Mouse (Mus musculus) limb, embryonic 14.5 days (tissue): Measurements from ENCODE around the gene Pih1d1. TPM values are rescaled to one million over a fixed set of nuclear protein-coding genes. Genes with fewer than 3 reads are reported as not detected.

Experiments used
- ATAC-seq: fragments of 200-750 bp; cut with Nextera tagmentation; 2 replicates; pipeline ENCODE4 v1.8.0; 2017; ENCODE audit warnings: low read depth, moderate number of reproducible peaks, moderate TSS enrichment; ENCODE audit not compliant: low FRiP score
- DNase-seq: peaks from one replicate; pipeline ENCODE4 v3.0.0-alpha.2; 2015; ENCODE audit warnings: low spot score
- H3K27ac ChIP-seq: fragments of 300-500 bp; sonication (generic); replicated peaks from 2 replicates; pipeline ENCODE4 v1.5.1; 2014; ENCODE audit warnings: low read depth, mild to moderate bottlenecking, low read length, moderate library complexity, mixed read lengths
- H3K27me3 ChIP-seq: fragments of 300-500 bp; sonication (generic); 2 replicates; pipeline ENCODE4 v1.6.1; 2014; ENCODE audit warnings: low read length, mixed read lengths; ENCODE audit not compliant: control insufficient read depth, insufficient read depth
- H3K36me3 ChIP-seq: fragments of 300-500 bp; sonication (generic); 2 replicates; pipeline ENCODE4 v1.6.1; 2014; ENCODE audit warnings: mild to moderate bottlenecking, low read length, moderate library complexity, mixed read lengths; ENCODE audit not compliant: control insufficient read depth, insufficient read depth
- H3K4me1 ChIP-seq: fragments of 300-500 bp; sonication (generic); 2 replicates; pipeline ENCODE4 v1.6.1; 2014; ENCODE audit warnings: antibody characterized with exemption, low read length, mixed read lengths; ENCODE audit not compliant: control insufficient read depth, insufficient read depth
- H3K4me2 ChIP-seq: fragments of 300-500 bp; sonication (generic); replicated peaks from 2 replicates; pipeline ENCODE4 v1.6.1; 2014; ENCODE audit warnings: low read depth, mild to moderate bottlenecking, low read length, moderate library complexity; ENCODE audit not compliant: severe bottlenecking
- H3K4me3 ChIP-seq: fragments of 300-500 bp; sonication (generic); replicated peaks from 2 replicates; pipeline ENCODE4 v1.5.1; 2014; ENCODE audit warnings: low read length
- H3K9ac ChIP-seq: fragments of 300-500 bp; sonication (generic); 2 replicates; pipeline ENCODE4 v1.6.1; 2014; ENCODE audit warnings: mild to moderate bottlenecking, low read depth, low read length, moderate library complexity; ENCODE audit not compliant: severe bottlenecking
- H3K9me3 ChIP-seq: fragments of 300-500 bp; sonication (generic); 2 replicates; pipeline ENCODE4 v1.6.1; 2016; ENCODE audit warnings: low read length; ENCODE audit not compliant: control insufficient read depth
- POLR2A ChIP-seq: fragments of 200-500 bp; IDR thresholded peaks from 2 replicates; pipeline ENCODE4 v1.8.0; 2012; ENCODE audit warnings: inconsistent platforms, mild to moderate bottlenecking, moderate library complexity, borderline replicate concordance; ENCODE audit not compliant: insufficient read depth, insufficient read length; ENCODE audit errors: extremely low read depth
- WGBS: fragments of 180-500 bp; shearing (Covaris S2); extraction: QIAGEN DNeasy Blood & Tissue Kit; methylation state at CpG from one replicate; pipeline ENCODE4 v1.1.7; 2014; 5-methylcytosine and 5-hydroxymethylcytosine counted together
- polyA plus RNA-seq, 2 experiments: library from polyadenylated mRNA; depleted of rRNA in 1 of 2; stranded (reverse) in 1 of 2; unstranded in 1 of 2; fragments of >200 nt; fragmentation: Nextera tagmentation in 1 of 2; extraction: Ambion mirVana in 1 of 2; gene quantifications; 2 replicates each; pipeline versions ENCODE4 v1.2.1 to v1.2.3; 2012 to 2014

The Pih1d1 gene
- polyA plus RNA-seq, 2 experiments = 86.4 to 115 TPM

DNA sequence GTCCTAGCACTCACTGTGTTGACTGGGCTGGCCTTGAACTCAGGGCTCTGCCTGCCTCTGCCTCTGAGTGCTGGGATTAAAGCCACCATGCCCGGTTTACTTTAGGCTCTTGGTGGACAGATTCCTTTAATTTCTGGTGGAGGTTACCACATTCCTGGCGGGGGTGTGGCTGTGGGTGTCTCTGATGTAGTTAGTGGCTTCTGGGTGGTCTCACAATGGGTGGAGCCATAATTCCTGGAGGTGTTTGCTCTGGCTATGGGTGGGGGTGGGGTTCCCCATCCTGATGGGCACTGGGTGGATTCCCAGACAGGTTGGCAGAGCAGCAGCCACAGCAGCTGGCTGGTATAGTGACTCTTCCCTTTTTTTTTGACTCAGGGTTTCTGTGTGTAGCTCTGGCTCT lies 42.2 kb upstream of the Pih1d1 start:
- Histone ChIP-seq H3K9ac (no peak overlapping the region), H3K4me1 (no peaks in the 10 kb centered on the region), H3K36me3 (no peaks in the 10 kb centered on the region), H3K27me3 (no peaks in the 10 kb centered on the region), H3K4me3 (no peak overlapping the region), H3K27ac (no peak overlapping the region), H3K9me3 (no peaks in the 10 kb centered on the region), H3K4me2 (no peak overlapping the region)
- 39% methylated on average over 2 of the region's 2 CpGs for WGBS
- ATAC-seq (no peak), DNase-seq (no peak)
- TF ChIP-seq POLR2A = no peak

DNA sequence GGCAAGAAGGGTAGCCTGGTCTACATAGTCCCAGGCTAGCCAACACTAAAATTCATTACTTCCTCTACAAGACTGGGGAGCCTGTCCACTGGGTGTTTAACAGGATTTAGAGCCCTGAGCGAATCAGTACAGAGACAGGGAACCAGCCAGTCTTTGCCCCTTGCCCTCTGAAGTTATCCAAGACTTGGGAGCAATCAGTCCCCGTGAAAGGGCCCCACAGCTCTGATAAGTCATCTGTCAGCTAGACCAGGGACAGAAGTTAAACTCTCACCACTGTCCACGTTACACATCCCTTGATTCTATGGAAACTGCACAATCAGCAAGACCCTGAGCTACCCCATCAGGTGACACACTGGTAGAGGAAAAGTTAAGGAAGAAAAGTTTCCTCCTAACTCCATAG lies 41.6 kb upstream of the Pih1d1 start:
- H3K4me3 ChIP-seq = no peak overlapping the region
- no peak overlapping the region for H3K27ac ChIP-seq
- no peaks in the 10 kb centered on the region for H3K4me1 ChIP-seq
- DNase-seq (no peak), ATAC-seq (no peak)
- no peaks in the 10 kb centered on the region for H3K27me3 ChIP-seq
- no peak overlapping the region for H3K4me2 ChIP-seq
- TF ChIP-seq POLR2A = no peak
- H3K36me3 ChIP-seq = no peaks in the 10 kb centered on the region
- no peak overlapping the region for H3K9ac ChIP-seq
- no peaks in the 10 kb centered on the region for H3K9me3 ChIP-seq
- WGBS = 50% methylated on average over 3 of the region's 3 CpGs

DNA sequence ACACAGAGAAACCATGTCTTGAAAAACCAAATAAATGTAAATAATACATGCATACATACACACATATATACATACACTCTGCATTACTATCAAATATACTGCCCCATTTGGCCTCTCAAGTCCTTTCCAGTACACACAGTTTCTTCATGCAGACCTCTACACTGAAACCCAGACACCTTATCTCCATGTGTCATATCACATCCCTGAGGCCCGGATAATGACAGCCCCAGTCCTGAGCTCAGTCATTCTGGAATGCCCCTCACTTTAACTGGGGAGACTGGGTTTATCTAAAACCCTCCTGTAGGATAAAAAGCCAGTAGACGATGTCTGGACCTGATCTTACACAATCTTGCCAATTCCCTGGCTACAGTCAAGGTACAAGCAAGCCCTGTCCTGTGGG lies 40.6 kb upstream of the Pih1d1 start:
- TF ChIP-seq POLR2A = no peak
- Histone ChIP-seq H3K27me3 (no peaks in the 10 kb centered on the region), H3K9ac (no peak overlapping the region), H3K4me1 (no peaks in the 10 kb centered on the region), H3K27ac (no peak overlapping the region), H3K4me3 (no peak overlapping the region), H3K9me3 (no peaks in the 10 kb centered on the region), H3K36me3 (0 out of 2 replicates have a peak, but pooled peaks cover 2% of the 10 kb centered on the region), H3K4me2 (no peak overlapping the region)
- ATAC-seq = no peak
- no peak for DNase-seq
- WGBS = 72% methylated on average over 2 of the region's 2 CpGs

DNA sequence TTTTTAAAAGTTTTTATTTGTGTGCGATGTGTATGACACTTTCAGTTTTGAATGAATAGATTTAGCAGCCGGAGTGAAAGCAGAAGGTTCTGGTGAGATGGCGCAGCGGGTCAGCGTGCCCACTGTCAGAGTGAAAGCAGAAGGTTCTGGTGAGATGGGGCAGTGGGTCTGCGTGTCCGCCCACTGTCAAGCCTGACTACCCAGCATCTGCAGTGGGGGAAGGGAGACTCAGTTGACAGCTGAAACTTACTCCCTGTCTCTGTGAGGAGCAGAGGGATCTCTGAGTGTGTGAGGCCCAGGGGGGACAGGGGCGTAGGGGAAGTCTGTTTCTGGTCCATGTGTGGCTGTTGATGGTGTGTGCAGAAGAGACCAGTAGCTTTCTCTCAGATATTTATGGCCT lies 36.5 kb upstream of the Pih1d1 start:
- ATAC-seq (no peak), DNase-seq (no peak)
- H3K27ac ChIP-seq = no peak overlapping the region
- H3K4me2 ChIP-seq = no peak overlapping the region
- 82% methylated on average over 8 of the region's 8 CpGs for WGBS
- 0 out of 2 replicates have a peak, but pooled peaks cover 4% of the 10 kb centered on the region for H3K4me1 ChIP-seq
- H3K9ac ChIP-seq = no peak overlapping the region
- TF ChIP-seq POLR2A = no peak
- H3K36me3 ChIP-seq = peaks cover 39% of the 10 kb centered on the region
- no peaks in the 10 kb centered on the region for H3K27me3 ChIP-seq
- no peaks in the 10 kb centered on the region for H3K9me3 ChIP-seq
- H3K4me3 ChIP-seq = no peak overlapping the region

DNA sequence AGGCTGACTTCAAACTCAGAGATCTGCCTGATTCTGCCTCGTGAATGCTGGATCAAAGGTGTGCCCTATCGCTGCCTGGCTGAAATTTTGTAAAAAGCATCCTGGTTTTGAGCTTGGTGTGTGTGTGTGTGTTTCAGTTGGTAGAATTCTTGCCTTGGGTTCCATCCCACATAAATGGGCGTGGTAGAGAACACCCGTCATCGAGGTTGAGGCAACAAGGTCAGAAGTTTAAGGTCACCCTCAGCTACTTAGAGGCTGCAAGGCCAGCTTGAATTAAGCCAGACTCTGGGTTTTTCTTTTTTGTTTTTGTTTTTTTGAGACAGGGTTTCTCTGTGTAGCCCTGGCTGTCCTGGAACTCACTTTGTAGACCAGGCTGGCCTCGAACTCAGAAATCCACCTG lies 35.8 kb upstream of the Pih1d1 start:
- 84% methylated on average over 6 of the region's 6 CpGs for WGBS
- no peak for TF ChIP-seq POLR2A

More for the DNA sequence above, 35.8 kb upstream of the Pih1d1 start:
- peaks cover 9% of the 10 kb centered on the region for H3K4me1 ChIP-seq
- H3K9ac ChIP-seq = no peak overlapping the region
- no peak overlapping the region for H3K4me2 ChIP-seq
- H3K9me3 ChIP-seq = no peaks in the 10 kb centered on the region
- H3K36me3 ChIP-seq = peaks cover 46% of the 10 kb centered on the region
- no peak for ATAC-seq
- no peak overlapping the region for H3K4me3 ChIP-seq
- no peaks in the 10 kb centered on the region for H3K27me3 ChIP-seq
- no peak overlapping the region for H3K27ac ChIP-seq
- DNase-seq = no peak
